Mouse (Mus musculus): Measurements from ENCODE around the gene Gnpnat1.
"Not testable (repeated sequence)": the region's sequence is repeated elsewhere in the genome, so short reads cannot be mapped to it uniquely, and the experiment has no call there.

Gnpnat1 gene

GRCm38 (mm10) chr14:45404813-45405212, at the start of gene Gnpnat1:
Gene Gnpnat1, minus strand, starts transcription at chr14:45404913.
- not testable (repeated sequence) for DNase-seq (ENCODE audit: low read depth, low spot score)

DNA sequence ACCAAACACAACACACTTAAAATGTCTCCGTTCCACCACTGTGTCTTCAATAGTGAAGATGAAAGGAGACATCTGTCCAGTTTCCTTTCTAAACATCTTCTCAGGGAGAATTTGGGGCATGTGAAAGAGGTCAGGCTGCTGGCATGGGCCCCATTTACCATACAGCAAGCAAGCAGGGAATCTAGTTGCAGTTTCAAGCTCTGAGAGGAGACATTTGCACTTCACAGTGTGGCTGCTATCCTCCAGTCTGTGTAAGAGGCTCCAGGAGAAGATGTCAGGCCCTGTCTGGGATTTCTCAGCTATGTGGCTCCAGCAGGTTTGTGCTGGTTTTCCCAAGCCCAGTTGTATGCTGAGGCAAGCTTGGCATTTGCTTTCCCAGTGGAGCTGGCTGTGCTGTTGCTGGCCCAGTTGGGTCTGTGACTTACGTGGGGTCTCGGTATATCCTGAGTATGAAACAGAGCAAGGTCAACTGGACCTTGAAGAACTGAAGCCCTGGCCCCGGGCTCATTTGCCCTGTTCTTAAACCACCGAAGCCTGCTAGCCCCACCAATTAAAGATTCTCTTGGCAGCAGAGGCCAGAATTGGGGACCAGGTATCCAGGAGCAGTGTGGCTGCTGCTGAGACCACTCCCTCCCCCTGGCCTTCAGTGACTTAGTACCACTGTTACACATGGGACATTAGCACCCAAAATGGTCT, 49.0 kb upstream of the Gnpnat1 start:
- DNase-seq (ENCODE audit: low read depth, low spot score): no peak

DNA sequence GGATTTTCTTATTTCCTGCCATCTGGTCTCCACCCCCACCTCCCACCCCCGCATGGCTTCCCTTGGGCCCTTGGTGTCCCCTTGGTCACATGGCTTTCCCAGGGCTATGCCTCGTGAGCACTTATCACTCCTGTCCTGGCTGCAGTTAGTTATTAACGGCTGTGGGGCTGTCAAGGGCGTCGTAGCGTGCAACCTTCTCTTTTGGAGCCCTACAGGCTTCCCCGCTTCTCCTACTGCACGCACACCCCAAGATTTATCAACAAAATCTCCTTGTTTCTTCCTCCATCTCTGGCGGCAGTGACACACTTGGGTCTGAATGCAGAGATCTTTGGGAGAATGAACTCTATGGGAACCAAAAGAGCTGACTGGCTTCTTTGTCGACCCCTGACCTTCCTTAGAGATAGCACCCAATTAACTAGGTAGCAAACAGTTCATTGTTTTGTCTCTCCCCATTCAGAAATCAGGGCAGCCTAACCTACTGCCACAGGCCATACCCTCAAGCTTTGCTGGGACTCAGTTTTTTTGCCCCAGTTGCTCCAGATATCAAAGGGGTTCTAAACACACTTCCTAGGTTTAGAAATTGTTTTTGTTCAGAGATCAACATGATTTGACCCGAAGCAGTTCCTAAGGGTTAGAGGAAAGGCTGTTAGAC, 48.3 kb upstream of the Gnpnat1 start:
- DNase-seq (ENCODE audit: low read depth, low spot score): no peak

GRCm38 (mm10) chr14:45452148-45452547, 47.4 kb upstream of the Gnpnat1 start:
- DNase-seq (ENCODE audit: low read depth, low spot score): no peak

DNA sequence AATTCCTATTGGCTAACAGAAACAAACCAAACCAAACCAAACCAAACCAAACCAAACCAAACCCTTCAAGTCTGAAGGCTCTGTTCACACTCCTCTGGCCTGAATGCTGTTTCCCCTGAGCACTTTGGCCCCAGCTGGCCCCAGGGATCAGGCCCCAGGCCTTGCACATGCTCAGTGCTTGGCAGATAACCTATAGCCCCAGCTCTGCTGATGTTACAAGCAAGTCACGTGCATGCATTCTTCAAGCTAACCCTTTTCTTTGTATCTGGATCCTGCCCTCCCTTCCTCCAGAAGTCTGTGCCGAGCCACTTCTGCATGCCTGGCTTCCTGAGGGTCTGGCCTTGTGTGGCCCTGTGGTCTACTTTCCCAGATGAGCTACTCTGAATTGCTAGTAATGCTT, 46.4 kb upstream of the Gnpnat1 start:
- no peak for DNase-seq (ENCODE audit: low read depth, low spot score)

DNA sequence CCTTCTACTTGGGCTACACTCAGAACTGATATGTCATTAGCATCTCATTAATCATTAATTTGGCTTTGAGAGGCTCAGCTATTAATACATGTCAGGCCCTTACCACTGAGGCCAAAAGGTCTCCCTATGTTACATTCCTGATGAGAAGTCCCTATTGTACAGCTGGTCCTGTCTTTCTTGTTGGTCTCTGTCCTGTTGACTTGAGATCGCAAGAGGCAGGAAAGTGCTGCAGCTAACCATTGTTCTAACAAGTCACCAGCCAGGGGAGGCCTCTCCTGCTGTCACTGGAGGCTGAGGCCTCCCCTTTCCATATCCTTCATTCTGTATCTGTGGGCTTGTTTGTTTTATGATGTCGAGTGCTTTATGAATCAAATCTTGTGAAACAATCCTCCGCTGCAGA, 42.1 kb upstream of the Gnpnat1 start:
- no peak for DNase-seq (ENCODE audit: low read depth, low spot score)

GRCm38 (mm10) chr14:45445445-45445844, 40.7 kb upstream of the Gnpnat1 start:
- DNase-seq (ENCODE audit: low read depth, low spot score): no peak

- DNase-seq (ENCODE audit: low read depth, low spot score): no peak
Observed at GRCm38 (mm10) chr14:45444870-45445269, 40.2 kb upstream of the Gnpnat1 start.

- DNase-seq (ENCODE audit: low read depth, low spot score): no peak
Observed at GRCm38 (mm10) chr14:45442781-45443560, 38.3 kb upstream of the Gnpnat1 start.

DNA sequence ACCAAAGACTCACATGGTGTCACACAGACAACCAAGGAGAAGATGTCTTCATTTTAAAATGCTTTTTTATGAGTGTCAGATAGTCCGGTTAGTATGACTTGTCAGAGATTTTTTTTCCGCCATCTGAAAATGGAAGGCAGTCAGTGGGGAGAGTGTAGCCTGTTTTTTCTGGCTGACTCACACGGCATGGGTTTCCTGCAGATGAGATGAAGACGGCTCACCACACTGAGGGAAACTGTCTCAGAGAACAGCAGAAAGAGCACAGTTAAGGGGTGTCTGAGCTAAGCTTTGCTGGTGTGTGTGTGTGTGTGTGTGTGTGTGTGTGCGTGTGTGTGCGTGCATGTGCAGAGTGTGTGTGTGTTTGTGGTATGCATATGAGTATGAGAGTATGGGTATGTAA, 36.6 kb upstream of the Gnpnat1 start:
- DNase-seq (ENCODE audit: low read depth, low spot score): no peak

DNA sequence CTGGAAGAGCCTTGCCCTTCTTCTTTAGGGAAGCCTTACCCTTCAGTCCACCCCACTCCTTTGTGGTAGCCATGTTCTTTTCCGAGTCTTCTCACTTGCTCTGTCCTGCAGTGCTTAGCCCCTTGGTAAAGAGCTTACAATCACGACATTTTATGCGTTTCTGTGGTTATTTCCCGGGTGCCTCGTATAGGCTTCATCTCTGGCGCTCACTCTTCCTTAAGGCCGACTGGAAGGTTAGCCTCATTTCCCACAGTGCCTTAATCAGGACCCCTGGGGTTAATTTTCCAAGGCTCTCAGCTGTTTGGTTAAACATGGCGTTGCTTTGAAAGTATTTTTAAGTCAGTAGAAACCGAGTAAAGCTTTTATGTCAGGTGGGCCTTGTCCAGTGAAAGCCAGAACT, 34.7 kb upstream of the Gnpnat1 start:
- no peak for DNase-seq (ENCODE audit: low read depth, low spot score)

- DNase-seq (ENCODE audit: low read depth, low spot score): no peak
Observed at GRCm38 (mm10) chr14:45438931-45439275, 34.2 kb upstream of the Gnpnat1 start.

DNA sequence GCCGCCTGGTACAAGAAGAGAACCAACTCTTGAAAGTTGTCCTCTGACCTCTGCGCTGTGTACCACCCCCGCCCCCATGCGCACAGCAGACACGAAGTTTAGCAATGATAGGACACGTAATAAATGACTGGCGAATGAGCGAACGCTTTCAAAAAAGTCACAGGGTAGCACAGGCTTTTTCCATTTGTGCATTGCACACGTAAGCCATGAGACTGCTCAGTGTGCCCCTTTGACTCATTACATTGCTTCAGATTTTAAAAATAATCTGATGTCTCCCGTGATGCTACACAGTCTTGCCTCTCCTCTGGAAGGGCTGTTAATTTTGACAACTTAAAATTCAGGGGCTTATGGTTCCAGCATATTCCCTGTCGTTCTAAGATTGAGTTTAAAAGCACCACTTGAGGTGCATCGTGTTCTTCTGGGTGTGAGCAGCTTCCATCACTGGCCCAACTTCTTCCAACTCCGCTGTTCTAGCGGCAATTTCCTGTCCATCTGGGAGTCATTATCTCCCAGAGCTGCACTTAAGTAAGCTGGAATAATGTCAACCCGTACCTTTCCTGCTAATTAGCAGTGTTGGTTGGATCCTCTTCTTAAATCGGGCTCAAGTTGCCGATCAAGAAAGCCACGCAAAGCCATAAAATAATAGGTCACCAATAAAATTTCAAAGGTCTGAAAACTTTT, 33.7 kb upstream of the Gnpnat1 start:
- no peak for DNase-seq (ENCODE audit: low read depth, low spot score)

DNA sequence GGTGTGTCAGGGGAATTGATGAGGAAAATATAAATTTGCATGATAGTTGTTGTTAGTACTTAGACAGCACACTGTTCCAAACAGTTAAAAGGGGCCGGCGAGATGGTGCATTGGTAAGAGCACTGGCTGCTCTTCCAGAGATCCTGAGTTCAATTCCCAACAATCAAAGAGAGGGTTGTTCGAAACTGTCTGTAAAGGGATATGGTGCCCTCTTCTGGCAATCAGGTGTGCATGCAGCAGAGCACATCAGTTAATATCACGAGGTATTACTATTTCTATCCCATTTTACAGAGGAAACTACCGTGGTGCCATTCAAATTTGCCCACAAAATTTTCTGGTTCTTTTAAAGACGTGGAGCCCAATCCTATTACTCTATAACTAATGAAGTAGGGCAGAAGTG, 29.5 kb upstream of the Gnpnat1 start:
- no peak for DNase-seq (ENCODE audit: low read depth, low spot score)

DNA sequence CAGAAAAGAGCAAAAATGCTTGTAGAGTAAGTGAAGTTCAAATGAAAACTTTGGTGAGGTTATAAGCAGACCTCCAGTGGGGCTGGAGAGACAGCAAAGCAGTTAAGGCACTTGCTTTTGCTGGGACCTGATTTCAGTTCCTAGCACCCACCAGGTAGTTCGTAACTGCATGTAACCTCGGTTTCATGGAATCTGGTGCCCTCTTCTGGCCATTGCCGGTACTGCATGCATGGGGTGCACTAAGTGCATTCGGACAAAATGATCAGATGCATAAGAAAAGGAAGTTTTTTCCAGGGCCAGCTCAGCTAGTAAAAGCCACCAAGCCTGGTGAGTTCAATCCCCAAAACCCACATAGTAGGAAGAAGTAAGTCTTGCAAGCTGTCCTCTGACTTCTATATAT, 27.3 kb upstream of the Gnpnat1 start:
- no peak for DNase-seq (ENCODE audit: low read depth, low spot score)

GRCm38 (mm10) chr14:45430066-45430842, 25.5 kb upstream of the Gnpnat1 start:
- DNase-seq (ENCODE audit: low read depth, low spot score): no peak

DNA sequence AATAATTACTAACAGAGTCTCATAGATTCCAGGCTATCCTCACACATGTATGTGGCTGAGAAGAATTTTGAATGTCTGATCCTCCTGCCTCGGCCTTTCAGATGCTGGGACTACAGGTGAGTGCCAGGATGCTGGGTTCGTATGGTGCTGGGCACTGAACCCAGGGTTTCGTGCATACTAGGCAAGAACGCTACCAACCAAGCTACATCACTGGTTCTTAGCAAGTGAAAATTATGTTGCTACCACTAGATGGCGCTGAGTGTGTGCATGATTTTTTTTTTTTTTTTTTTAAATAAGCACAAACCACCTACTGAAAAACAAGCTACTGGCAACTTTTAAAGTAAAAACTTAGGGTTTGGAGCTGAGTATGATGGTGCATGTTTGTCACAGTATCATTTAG, 18.5 kb upstream of the Gnpnat1 start:
- DNase-seq (ENCODE audit: low read depth, low spot score): peak; percentile 29

GRCm38 (mm10) chr14:45422371-45422770, 17.7 kb upstream of the Gnpnat1 start:
- no peak for DNase-seq (ENCODE audit: low read depth, low spot score)

- no peak for DNase-seq (ENCODE audit: low read depth, low spot score)
Observed at GRCm38 (mm10) chr14:45419323-45419722, 14.6 kb upstream of the Gnpnat1 start.

GRCm38 (mm10) chr14:45418553-45418952, 13.8 kb upstream of the Gnpnat1 start:
- DNase-seq (ENCODE audit: low read depth, low spot score): no peak

GRCm38 (mm10) chr14:45416265-45416664, 11.6 kb upstream of the Gnpnat1 start:
- DNase-seq (ENCODE audit: low read depth, low spot score): no peak

All from c-Kit-negative CD71-positive TER-119-positive erythroid progenitor cells, embryonic 14.5 days (primary cell).